Mouse (Mus musculus): ENCODE measurements at regions not wholly inside any gene's neighbourhood (a gene's known extent, or its start where the extent isn't known, plus 50 kb on each side); places are given as distances from the start of the nearest gene placed in this dataset.

GRCm38 (mm10) chr6:52433234-52433633 is 119.9 kb downstream of the Evx1 start:
- DNase-seq, result no peak

GRCm38 (mm10) chr6:52434771-52435170 is 121.5 kb downstream of the Evx1 start:
- DNase-seq, result no peak

- DNase-seq, result no peak
Observed at GRCm38 (mm10) chr6:52435358-52435757, 122.1 kb downstream of the Evx1 start.

- peak; percentile 20 to 30 for DNase-seq
Observed at GRCm38 (mm10) chr6:52438366-52438765, 125.1 kb downstream of the Evx1 start.

- no peak for DNase-seq
Observed at GRCm38 (mm10) chr6:52439204-52439603, 125.9 kb downstream of the Evx1 start.

- DNase-seq, result no peak
Observed at GRCm38 (mm10) chr6:52440160-52440559, 126.9 kb downstream of the Evx1 start.

- DNase-seq, result no peak
Observed at GRCm38 (mm10) chr6:52443112-52443984, 130.1 kb downstream of the Evx1 start.

- no peak for DNase-seq
Observed at GRCm38 (mm10) chr6:52458828-52459227, 145.5 kb downstream of the Evx1 start.

- DNase-seq, result no peak
Observed at GRCm38 (mm10) chr6:52461186-52461585, 147.9 kb downstream of the Evx1 start.

- DNase-seq, result no peak
Observed at GRCm38 (mm10) chr6:52463369-52463768, 150.1 kb downstream of the Evx1 start.

- no peak for DNase-seq
Observed at GRCm38 (mm10) chr6:52464571-52464970, 151.3 kb downstream of the Evx1 start.

- DNase-seq, result no peak
Observed at GRCm38 (mm10) chr6:52465834-52466525, 152.7 kb downstream of the Evx1 start.

- DNase-seq, result no peak
Observed at GRCm38 (mm10) chr6:52470831-52471230, 157.5 kb downstream of the Evx1 start.

- DNase-seq, result no peak
Observed at GRCm38 (mm10) chr6:52471384-52471957, 158.2 kb downstream of the Evx1 start.

GRCm38 (mm10) chr6:52472008-52472407 is 158.7 kb downstream of the Evx1 start:
- DNase-seq, result no peak

- DNase-seq, result no peak
Observed at GRCm38 (mm10) chr6:52473042-52473589, 159.8 kb downstream of the Evx1 start.

GRCm38 (mm10) chr6:52473924-52474323 is 160.6 kb downstream of the Evx1 start:
- DNase-seq, result peak; percentile 14 to 24

- no peak for DNase-seq
Observed at GRCm38 (mm10) chr6:52475676-52476075, 162.4 kb downstream of the Evx1 start.

GRCm38 (mm10) chr6:52476907-52477306 is 163.3 kb downstream of the Hibadh start:
- DNase-seq, result no peak

GRCm38 (mm10) chr6:52477380-52477779 is 162.8 kb downstream of the Hibadh start:
- peak; percentile 42 to 43 for DNase-seq

GRCm38 (mm10) chr6:52478624-52479023 is 161.6 kb downstream of the Hibadh start:
- DNase-seq, result no peak

- peak; percentile 72 to 85 for DNase-seq
Observed at GRCm38 (mm10) chr6:52479200-52479599, 161.0 kb downstream of the Hibadh start.

GRCm38 (mm10) chr6:52481975-52482374 is 158.2 kb downstream of the Hibadh start:
- DNase-seq, result no peak
